Mouse (Mus musculus) spleen, adult 2 months (tissue): ENCODE data around the gene Trappc6b. TPM values are rescaled to one million over a fixed set of nuclear protein-coding genes. Genes with fewer than 3 reads are reported as not detected.

Source experiments
- DNase-seq, 2 experiments: peaks; one replicate each; pipeline versions ENCODE4 v3.0.0 to v3.0.0-alpha.2; 2012 to 2021; ENCODE audit warnings: low spot score in 2 of 2, low read depth in 1 of 2
- H3K27ac ChIP-seq: fragments of 200-500 bp; 2 replicates; pipeline ENCODE4 v1.5.1; 2012; ENCODE audit warnings: low read length, inconsistent platforms; ENCODE audit not compliant: insufficient read depth
- H3K27me3 ChIP-seq: fragments of 200-500 bp; 2 replicates; pipeline ENCODE4 v1.6.1; 2012; ENCODE audit warnings: mild to moderate bottlenecking, moderate library complexity, low read length, inconsistent platforms; ENCODE audit not compliant: control insufficient read depth, insufficient read depth
- H3K36me3 ChIP-seq: fragments of 200-500 bp; 2 replicates; pipeline ENCODE4 v1.6.1; 2012; ENCODE audit warnings: mild to moderate bottlenecking, low read length, inconsistent platforms; ENCODE audit not compliant: control insufficient read depth, insufficient read depth
- H3K4me1 ChIP-seq: fragments of 200-500 bp; 2 replicates; pipeline ENCODE4 v1.6.1; 2011; ENCODE audit warnings: inconsistent platforms; ENCODE audit not compliant: control insufficient read depth, insufficient read depth, insufficient read length
- H3K4me3 ChIP-seq: fragments of 200-500 bp; 2 replicates; pipeline ENCODE4 v1.5.1; 2011; ENCODE audit warnings: mild to moderate bottlenecking, inconsistent platforms; ENCODE audit not compliant: insufficient read depth, insufficient read length; ENCODE audit errors: extremely low read depth
- CTCF ChIP-seq: fragments of 200-500 bp; IDR thresholded peaks from 2 replicates; pipeline ENCODE4 v1.5.1; 2011; ENCODE audit warnings: mild to moderate bottlenecking, inconsistent platforms; ENCODE audit not compliant: insufficient read depth, insufficient read length, insufficient replicate concordance; ENCODE audit errors: extremely low read depth
- POLR2A ChIP-seq: fragments of 200-500 bp; IDR thresholded peaks from 2 replicates; pipeline ENCODE4 v1.6.1; 2011; ENCODE audit warnings: low read depth, low read length, inconsistent platforms
- WGBS: fragments of 180-500 bp; shearing (Covaris S2); methylation state at CpG from one replicate; pipeline ENCODE4 v1.1.7; 2018; 5-methylcytosine and 5-hydroxymethylcytosine counted together
- polyA plus RNA-seq: library from polyadenylated mRNA; depleted of rRNA; stranded (reverse); fragments of >200 nt; gene quantifications from 2 replicates; pipeline ENCODE4 v1.2.3, GENCODE M21; 2012

Trappc6b gene
- polyA plus RNA-seq, 1 experiment, result 62.8 TPM

- DNase-seq, result no peak
- TF ChIP-seq CTCF (no peak), POLR2A (no peak)
- peaks cover 17% of the 10 kb centered on the region for H3K4me1 ChIP-seq
- no peaks in the 10 kb centered on the region; the same call in 1 of the 2 replicates for H3K36me3 ChIP-seq
- no peak overlapping the region for H3K4me3 ChIP-seq
- no peak overlapping the region for H3K27ac ChIP-seq
- no peaks in the 10 kb centered on the region for H3K27me3 ChIP-seq
- WGBS, result 98% methylated on average over 11 of the region's 11 CpGs
These were observed 5.0 kb downstream of the Trappc6b start for GRCm38 (mm10) chr12:59056222-59056621.

GRCm38 (mm10) chr12:59055196-59055850, 5.9 kb downstream of the Trappc6b start:
- Histone ChIP-seq H3K27ac (no peak overlapping the region), H3K36me3 (no peaks in the 10 kb centered on the region; the same call in 1 of the 2 replicates), H3K4me1 (peaks cover 17% of the 10 kb centered on the region), H3K27me3 (no peaks in the 10 kb centered on the region), H3K4me3 (no peak overlapping the region)
- WGBS, result 44% methylated on average over 4 of the region's 4 CpGs
- TF ChIP-seq CTCF, result no peak
- no peak for TF ChIP-seq POLR2A
- DNase-seq, result no peak

- no peak for DNase-seq
- Histone ChIP-seq H3K4me1 (peaks cover 10% of the 10 kb centered on the region; the same call in 1 of the 2 replicates), H3K36me3 (peaks cover 2% of the 10 kb centered on the region), H3K27ac (no peak overlapping the region), H3K27me3 (no peaks in the 10 kb centered on the region), H3K4me3 (no peak overlapping the region)
- TF ChIP-seq CTCF, result no peak
- TF ChIP-seq POLR2A, result no peak
These were observed 7.3 kb downstream of the Trappc6b start for GRCm38 (mm10) chr12:59053976-59054375.

- no peak overlapping the region for H3K4me3 ChIP-seq
- WGBS, result 90% methylated on average over 5 of the region's 5 CpGs
- no peak for DNase-seq
- peaks cover 7% of the 10 kb centered on the region; the same call in 1 of the 2 replicates for H3K4me1 ChIP-seq
- peaks cover 5% of the 10 kb centered on the region for H3K36me3 ChIP-seq
- H3K27ac ChIP-seq, result no peak overlapping the region
- TF ChIP-seq CTCF, result no peak
- TF ChIP-seq POLR2A, result no peak
- no peaks in the 10 kb centered on the region for H3K27me3 ChIP-seq
These were observed 8.1 kb downstream of the Trappc6b start for GRCm38 (mm10) chr12:59053166-59053565.

GRCm38 (mm10) chr12:59052470-59052869, 8.8 kb downstream of the Trappc6b start:
- Histone ChIP-seq H3K4me3 (no peak overlapping the region), H3K36me3 (peaks cover 7% of the 10 kb centered on the region), H3K27me3 (no peaks in the 10 kb centered on the region), H3K4me1 (peaks cover 7% of the 10 kb centered on the region; the same call in 1 of the 2 replicates), H3K27ac (no peak overlapping the region)
- WGBS, result 64% methylated on average over 3 of the region's 3 CpGs
- TF ChIP-seq CTCF, result no peak
- no peak for TF ChIP-seq POLR2A
- no peak for DNase-seq

- peak; percentile 9 to 40 for DNase-seq
- Histone ChIP-seq H3K4me1 (no peaks in the 10 kb centered on the region; the same call in 1 of the 2 replicates), H3K4me3 (no peak overlapping the region), H3K36me3 (peaks cover 12% of the 10 kb centered on the region), H3K27ac (peak overlapping the region; percentile 52), H3K27me3 (no peaks in the 10 kb centered on the region)
- no peak for TF ChIP-seq CTCF
- TF ChIP-seq POLR2A, result no peak
- WGBS, result 43% methylated on average over 7 of the region's 7 CpGs
These were observed 20.4 kb downstream of the Trappc6b start for GRCm38 (mm10) chr12:59040851-59041250.

- no peaks in the 10 kb centered on the region for H3K27me3 ChIP-seq
- 48% methylated on average over 23 of the region's 23 CpGs for WGBS
- TF ChIP-seq CTCF (no peak), POLR2A (no peak)
- H3K4me3 ChIP-seq, result no peak overlapping the region
- peak overlapping the region; percentile 81 for H3K27ac ChIP-seq
- peaks cover 11% of the 10 kb centered on the region for H3K36me3 ChIP-seq
- H3K4me1 ChIP-seq, result no peaks in the 10 kb centered on the region; the same call in 1 of the 2 replicates
- DNase-seq, result peak; percentile 15 to 35
These were observed 21.1 kb downstream of the Trappc6b start for GRCm38 (mm10) chr12:59039971-59040844.
